34 mouse cellular contexts compared by ENCODE assay signal in genomic region chr12:85707391-85707790, GRCm38 (mm10). TPM values are rescaled to one million over a fixed set of nuclear protein-coding genes. Genes with fewer than 3 reads are reported as not detected.
"Had no signal": no experiment of that assay in that cellular context is flagged by ENCODE, and none has a peak within 500 bp of the region (broad histone marks: within the 10 kb centered on the region; RNA-seq: fewer than 3 reads in every experiment).

No protein-coding gene starts in this region.

- DNase-seq: heart, postnatal 10 days; heart, postnatal 14 days; heart, postnatal 36 days; heart, postnatal 4 days; kidney, adult 11 months; kidney, adult 18-20 months; kidney, adult 2 months; kidney, adult 8-10 months; kidney, adult 9 months; kidney, postnatal 10 days; kidney, postnatal 14 days; kidney, postnatal 25 days; kidney, postnatal 36 days; kidney, postnatal 4 days; layer of hippocampus, adult 9-11 months; layer of hippocampus, postnatal 36 days had no signal

- H3K4me3 ChIP-seq: heart, embryonic 13.5 days; heart, embryonic 15.5 days; hindbrain, embryonic 10.5 days; hindbrain, embryonic 12.5 days; hindbrain, embryonic 13.5 days; hindbrain, embryonic 15.5 days; intestine, embryonic 15.5 days; kidney, embryonic 15.5 days; layer of hippocampus, adult 2 months; left cerebral cortex, adult 2 months had no signal

- H3K9ac ChIP-seq: heart, embryonic 13.5 days; heart, embryonic 15.5 days; hindbrain, embryonic 12.5 days; hindbrain, embryonic 13.5 days; hindbrain, embryonic 14.5 days; hindbrain, embryonic 15.5 days; intestine, embryonic 15.5 days; kidney, embryonic 15.5 days had no signal

- H3K27me3 ChIP-seq: heart, embryonic 15.5 days; intestine, embryonic 15.5 days had no signal

- H3K4me2 ChIP-seq: heart, embryonic 11.5 days; heart, embryonic 13.5 days; heart, embryonic 15.5 days; hindbrain, embryonic 12.5 days; hindbrain, embryonic 13.5 days; hindbrain, embryonic 14.5 days; hindbrain, embryonic 15.5 days; intestine, embryonic 15.5 days; kidney, embryonic 15.5 days had no signal

- H3K9me3 ChIP-seq: heart, embryonic 13.5 days; heart, embryonic 15.5 days; hindbrain, embryonic 10.5 days; hindbrain, embryonic 12.5 days; hindbrain, embryonic 13.5 days; hindbrain, embryonic 15.5 days; intestine, embryonic 15.5 days; kidney, embryonic 15.5 days had no signal

- ATAC-seq: hindbrain, embryonic 16.5 days; hindbrain, postnatal 0 days; inflammation-experienced regulatory T-cells, adult 6 months; intestine, embryonic 15.5 days; intestine, embryonic 16.5 days; intestine, postnatal 0 days had no signal

- H3K36me3 ChIP-seq: heart, embryonic 13.5 days; heart, embryonic 15.5 days; hindbrain, embryonic 10.5 days; hindbrain, embryonic 12.5 days; hindbrain, embryonic 13.5 days; hindbrain, embryonic 15.5 days; intestine, embryonic 15.5 days; kidney, embryonic 15.5 days had no signal

- H3K27ac ChIP-seq: heart, embryonic 13.5 days; heart, embryonic 15.5 days; hindbrain, embryonic 10.5 days; hindbrain, embryonic 12.5 days; hindbrain, embryonic 13.5 days; hindbrain, embryonic 14.5 days; hindbrain, embryonic 15.5 days; hindbrain, postnatal 0 days; intestine, embryonic 15.5 days; kidney, embryonic 15.5 days; kidney, postnatal 0 days; layer of hippocampus, adult 2 months; left cerebral cortex, adult 2 months had no signal

RNA-seq across cellular contexts. Expression of gene Batf, which starts 20.9 kb away (rescaled TPM):
- total RNA-seq: hindbrain, postnatal 0 days had no signal
